Mouse (Mus musculus) adrenal gland, postnatal 10 days (tissue): ENCODE measurements at regions not wholly inside any gene's neighbourhood (a gene's known extent, or its start where the extent isn't known, plus 50 kb on each side); places are given as distances from the start of the nearest gene placed in this dataset.

Source experiments
- DNase-seq: peaks from one replicate; pipeline ENCODE4 v3.0.0; 2021; ENCODE audit warnings: mixed read lengths

DNA sequence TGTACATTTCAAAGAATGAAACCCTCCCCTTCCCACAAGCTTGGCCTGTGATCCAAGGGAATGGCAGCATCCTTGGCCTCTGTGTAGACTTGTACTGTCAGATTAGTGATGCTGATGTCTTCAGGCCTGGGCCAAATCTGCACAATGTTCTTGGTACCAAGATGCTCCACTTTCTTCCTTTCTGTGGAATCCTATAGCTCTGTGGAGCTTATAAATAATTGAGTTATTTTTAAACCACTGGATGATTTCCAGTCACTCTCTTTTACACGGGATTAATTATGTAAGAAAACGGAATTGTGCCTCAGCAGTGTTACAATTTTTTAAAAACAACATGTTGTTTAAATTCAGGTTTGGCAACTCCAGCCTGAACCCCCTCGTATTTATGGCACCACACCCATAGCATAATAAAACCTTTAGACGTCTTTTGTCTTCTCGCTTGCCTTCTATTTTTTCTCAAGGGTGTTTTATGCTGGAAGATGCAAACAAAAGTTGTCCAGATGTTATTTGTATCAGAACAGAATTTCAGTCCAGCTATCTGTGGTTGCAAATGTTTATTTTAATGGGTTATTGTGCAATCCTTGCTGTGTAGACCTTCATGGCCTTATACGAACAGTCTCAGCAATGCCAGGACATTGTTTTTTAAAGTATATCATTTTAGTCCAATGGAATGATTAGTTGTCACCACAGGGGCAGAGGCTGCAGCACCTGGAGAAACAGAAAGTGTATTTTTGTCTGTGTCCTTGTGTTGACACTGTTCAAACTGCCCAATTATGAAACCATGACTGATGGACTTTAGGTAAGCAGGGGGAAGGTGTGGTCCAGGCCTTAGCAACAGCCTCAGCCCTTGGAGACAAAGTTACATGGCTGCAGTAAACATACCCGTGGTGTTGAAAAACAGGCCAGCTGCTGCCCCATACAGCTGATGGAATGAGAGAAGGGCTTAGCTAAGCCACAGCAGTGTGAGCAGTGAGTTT lies 630.4 kb upstream of the Zeb2 start:
- no peak for DNase-seq

DNA sequence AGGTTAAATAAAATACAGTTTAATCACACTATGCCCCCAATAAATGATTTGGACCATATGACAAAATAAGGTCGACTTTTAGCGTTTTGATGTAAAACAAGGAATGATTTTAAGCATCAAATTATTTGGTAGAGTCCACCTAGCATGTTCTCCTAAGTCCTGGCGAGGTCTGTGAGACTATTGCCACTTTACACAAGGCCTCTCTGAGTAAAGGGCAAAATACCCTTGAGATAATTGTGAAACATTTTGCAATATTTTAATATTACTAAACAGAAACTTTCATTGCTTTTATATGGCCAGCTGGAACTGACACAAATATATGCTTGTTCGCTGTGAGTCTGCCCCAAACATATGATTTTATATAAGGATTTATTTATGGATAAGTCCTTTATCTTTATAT lies 629.4 kb upstream of the Zeb2 start:
- no peak for DNase-seq

DNA sequence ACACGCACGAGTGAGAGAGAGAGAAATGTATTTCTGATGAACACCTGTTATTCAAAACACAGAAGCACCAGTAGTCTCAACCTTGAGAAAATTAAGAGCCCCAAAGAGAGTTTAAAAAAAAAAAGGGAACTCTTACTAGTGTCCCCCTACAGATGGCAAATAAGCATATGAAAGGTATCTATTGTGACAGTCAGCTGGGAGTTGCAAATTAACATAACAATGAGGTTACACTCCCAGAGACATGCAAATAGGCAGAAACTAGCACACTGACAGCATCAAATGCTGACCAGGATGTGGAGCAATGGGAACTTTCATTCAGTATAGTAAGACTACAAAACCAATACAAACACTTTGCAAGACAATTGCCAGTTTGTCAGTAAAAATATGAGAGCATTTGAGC lies 619.1 kb upstream of the Zeb2 start:
- DNase-seq, result no peak

DNA sequence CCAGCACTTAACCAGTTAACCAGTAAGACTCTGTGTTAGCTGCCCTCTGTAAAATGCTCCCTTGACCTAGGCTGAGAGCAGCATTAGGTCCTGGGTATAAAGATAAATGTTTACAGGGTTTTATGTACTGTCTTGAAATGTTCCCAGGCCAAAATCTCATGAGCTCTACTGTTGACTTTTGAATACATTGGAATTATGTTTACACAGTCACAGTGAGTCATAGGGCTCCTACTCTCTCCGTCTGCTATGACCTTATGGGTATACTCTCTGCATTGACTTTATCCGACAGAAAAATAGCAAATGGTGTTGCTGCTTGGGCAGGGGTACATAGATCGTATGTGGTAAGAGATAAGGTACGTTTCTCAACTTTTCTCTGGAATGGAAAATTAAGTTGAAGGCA lies 596.8 kb upstream of the Zeb2 start:
- DNase-seq, result no peak

DNA sequence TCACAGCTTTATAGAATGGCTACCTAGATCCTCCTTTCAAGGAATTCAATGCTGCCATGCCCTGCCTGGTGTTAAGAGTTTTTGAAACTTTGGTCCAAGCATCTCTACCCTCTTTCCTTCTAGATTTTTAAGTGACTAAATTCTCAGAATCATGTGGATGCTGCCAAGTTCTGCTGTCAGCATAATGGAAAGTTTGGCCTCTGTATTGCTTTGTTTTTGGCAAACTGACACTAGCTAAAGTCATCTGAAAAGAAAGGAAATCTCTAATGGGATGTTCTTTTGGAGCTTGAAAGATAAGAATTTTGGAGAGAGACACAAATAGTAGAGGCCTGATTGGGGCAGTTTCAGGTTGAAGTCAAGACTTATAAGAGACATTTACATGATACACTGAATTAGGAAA lies 589.8 kb upstream of the Zeb2 start:
- DNase-seq, result no peak

DNA sequence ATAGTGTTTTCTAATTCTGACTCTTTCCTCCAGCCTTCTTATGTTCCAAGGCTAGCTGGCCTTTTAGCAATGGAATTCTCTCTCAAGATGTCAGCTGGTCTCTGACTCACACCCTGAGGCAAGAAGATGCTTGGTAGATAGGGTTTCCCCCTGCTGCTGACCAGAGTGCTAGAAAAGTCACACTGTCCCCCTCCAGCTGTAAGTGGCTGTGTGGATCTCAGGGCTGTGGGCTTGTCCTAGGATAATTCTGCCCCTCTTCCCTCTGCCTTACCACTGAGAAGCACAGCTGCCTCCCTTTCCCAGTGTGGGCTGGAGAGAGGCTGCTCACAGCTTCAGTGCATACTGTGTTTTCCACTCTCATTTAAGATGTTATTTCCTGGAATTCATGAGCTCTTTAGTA lies 585.3 kb upstream of the Zeb2 start:
- DNase-seq, result no peak

DNA sequence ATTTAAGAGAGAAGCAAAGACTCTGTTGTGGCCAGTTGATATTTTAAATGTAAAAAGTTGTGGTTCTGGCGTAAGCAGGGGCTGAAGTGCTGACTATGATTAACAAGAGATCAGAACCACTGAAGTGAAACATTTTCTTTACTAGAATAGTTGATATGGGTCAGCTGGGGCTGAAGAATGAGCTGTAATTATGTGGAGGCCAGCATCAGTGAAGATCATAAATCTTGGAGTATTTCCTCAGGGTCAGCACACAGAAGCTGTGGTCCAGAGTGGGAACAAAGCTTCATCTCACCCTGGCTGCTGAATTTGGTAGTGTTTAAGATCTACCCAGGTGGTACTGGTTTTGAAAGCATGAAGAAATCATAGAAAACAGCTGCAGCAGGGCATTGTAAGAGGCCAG lies 583.4 kb upstream of the Zeb2 start:
- no peak for DNase-seq

DNA sequence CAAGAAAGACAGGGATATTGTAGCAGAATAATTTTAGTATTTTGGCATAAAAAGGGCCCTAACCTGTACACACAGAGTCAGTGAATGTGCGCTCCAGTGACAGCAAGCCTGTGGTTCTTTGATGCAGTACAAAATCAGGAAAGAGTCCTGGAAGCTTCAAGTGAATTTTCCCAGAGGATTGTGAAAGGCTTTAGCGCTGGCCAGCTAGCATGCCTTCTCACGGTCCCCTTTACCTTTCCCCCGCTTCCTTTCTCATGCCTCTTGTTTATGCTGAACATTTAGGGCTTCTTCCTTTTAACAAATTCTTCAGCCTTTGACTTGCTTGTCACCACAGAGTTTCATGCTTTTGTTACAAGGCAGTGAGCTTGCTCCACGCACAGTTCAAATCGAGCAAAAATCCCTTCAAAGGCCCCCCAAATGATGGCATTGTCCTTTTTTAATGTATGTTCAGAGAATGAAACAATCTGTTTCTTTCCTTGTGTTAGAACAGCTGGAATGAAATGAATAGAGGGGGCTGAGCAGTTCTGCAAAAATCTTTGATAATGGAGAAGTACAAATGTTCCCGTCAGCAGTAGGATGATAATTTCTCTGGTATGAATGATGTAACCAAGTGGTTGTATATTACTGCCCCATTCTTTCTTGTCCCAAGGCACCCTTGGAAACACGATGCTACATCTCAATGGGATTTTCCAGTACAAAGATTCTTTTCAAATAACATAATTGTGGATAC lies 576.3 kb upstream of the Zeb2 start:
- DNase-seq, result peak; percentile 9

DNA sequence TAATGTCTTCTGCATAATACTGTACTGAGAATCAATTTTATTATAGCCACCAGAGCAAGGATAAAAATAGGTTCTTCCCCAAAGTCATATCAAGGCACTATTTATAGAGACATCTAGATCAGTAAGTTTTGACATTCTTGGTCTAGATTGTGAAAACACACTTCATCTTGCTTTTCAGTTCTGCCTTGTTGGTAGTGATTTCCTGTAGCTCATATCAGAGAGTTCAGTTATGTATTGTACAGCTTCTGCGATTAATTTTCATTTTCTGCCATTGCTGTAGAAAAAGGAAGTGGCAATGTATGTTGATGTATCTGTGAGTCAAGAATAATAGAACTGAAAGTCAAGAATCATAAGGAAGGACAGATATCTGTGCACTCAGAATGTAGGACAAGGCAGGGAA lies 575.6 kb upstream of the Zeb2 start:
- DNase-seq, result no peak

DNA sequence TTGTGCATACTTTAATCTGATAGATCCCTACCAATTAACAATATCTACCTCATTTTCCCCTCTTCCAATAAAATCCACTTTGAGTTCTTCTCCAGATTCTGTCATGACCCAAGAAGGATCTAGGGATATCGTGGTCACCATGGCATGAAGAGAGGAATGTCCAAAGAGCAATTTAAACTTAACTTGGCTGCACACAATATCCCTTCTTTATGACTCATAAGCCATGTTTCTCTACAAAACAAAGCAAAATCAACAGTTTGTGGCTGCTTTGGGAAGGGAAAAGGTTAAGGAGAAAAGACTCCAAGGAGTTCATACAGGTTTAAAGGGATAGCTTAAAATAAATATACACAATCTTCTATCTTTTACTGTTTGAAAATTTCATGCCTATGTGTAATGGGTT lies 571.8 kb upstream of the Zeb2 start:
- DNase-seq, result no peak

DNA sequence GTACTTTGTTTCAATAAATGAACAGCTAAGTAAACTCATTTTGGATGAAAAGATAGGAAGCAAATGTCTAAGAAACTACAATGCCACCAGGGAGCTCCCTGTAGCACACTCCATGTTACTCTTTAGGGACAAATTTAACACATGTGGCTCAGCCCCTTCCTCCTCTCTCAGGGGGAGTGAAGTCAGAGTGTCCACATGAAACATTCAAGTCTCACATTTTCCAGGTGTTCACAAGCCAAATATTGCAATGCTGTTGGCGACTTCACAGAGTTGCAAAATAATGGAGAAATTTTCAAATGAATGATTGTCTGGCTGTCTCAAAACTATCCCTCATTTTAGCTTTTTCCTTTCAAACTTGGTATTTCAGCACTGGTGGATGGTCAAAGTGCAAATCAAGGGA lies 564.1 kb upstream of the Zeb2 start:
- peak; percentile 33 for DNase-seq

DNA sequence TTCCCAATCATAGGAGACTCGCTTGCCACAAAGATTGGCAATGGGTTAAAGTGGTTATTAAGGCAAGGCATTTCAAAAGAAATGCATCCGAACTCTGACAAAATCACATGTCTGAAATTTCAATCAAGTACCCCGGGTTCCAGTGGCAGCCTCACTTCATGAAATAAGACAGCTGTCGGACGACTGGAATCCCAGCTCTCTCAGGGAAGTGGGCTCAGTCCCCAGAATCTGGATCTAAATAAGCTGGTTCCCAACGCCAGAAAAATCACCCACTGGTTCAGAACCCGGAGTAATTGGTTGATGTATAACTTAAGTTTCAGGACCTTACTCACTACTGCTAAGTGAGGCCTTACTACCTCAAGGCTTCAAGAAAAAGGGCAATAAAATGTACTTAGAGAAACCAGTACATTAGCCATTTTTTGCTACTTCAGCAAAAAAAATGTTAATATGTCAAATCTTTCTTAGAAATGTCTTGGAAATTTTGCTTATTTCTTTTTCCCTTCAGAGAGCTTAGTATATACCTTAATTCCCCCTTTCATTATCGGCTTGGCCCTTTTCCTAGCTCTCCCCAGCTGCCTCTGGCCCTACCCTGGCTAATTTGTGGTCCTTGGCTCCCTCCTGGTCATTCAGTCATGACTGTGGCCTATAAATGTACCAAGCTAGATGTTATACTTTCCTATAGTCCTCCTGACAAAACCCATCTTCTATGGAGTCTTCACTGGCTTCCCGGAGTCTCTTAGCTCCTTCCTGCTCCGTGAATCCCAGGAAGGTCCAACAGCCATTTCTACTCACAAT lies 562.1 kb upstream of the Zeb2 start:
- DNase-seq, result no peak

DNA sequence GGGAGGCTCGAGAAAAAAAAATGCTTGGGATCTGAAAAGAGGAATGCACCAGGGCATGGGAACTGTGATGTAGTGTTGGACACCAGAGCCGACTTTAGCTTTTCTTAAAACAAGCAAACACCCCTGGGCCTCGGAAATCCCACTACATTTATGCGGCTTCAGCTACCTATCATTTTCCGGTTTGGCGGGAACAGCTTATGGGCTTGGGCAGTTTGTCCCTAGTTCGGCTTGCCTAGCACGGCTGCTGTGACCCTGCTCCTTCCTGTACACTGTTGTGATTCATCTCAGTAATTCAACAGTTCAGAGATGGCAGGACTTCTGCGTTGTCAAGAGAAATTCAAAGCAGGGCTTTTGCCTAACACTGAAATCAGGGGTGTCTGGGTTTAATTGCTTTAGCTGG lies 561.5 kb upstream of the Zeb2 start:
- DNase-seq, result no peak

DNA sequence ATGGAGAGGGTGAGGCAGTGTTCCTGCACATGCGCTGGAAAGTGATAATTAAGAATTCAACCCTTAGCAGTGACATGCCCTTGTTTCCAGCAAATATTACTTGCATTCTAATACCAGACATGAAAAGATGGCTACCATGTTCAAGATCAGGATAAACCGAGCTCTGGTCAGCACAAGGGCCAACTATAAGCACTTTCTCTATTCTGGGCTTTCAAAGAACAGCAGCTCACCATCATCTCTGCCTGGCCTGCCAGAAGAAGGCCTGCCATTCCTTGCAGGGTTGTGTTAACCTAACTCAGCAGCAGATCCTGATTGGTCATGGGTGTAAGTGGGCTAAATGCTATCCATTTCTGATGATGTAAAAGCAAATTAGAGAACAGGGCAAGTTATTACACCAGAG lies 558.6 kb upstream of the Zeb2 start:
- DNase-seq, result no peak

DNA sequence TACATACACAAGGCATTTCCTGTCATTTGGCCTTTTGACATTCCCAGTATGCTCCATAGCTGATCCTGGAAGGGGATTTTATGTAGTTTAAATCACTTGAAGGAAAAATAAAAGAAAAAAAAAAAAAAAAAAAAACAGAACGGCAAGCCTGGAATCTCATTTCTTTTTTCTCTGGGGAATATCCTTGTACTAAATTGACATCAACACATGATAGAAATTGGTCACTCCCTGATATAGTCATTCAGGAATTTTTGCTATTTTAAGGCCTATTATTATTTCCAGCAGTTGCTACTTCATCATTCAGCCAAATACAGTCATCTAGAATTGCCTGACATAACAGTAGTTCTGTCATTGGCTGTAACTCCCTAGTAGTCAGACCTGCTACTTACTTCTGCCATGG lies 538.8 kb upstream of the Zeb2 start:
- no peak for DNase-seq

DNA sequence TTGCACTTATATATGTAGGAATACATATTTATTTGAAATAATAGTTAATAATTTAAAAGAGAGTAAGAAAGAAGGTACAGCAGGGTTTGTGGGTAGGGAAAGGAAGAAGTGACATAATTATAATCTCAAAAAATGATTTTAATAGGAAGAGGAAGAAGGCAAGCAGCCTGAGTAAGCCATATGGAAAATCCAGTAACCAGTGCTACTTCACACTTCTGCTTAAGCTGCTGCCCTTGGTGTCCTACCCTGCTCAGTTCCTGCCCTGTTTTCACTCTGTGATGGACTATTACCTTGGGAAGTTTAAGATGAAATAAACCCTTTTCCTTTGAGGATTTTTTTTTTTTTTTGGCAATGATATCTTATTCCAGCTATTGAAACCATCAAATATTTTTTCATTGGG lies 537.5 kb upstream of the Zeb2 start:
- DNase-seq, result no peak

DNA sequence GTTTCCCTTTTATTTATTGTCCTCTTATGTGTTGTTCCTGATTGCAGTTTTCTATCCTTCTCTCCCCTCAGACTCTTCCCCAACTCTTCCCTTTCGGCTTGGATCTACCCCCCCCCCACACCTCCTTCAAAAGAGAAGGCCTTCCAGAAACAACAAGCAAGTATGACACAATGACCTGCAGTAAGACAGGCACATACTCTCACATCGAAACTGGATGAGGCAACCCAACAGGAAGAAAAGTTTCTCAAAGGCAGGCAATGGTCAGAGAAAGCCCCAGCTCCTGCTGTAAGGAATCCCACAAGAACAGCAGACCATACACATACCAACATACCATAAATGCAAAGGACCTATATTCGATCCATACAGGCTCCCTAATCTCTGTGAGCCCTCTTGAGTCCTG lies 535.8 kb upstream of the Zeb2 start:
- no peak for DNase-seq

DNA sequence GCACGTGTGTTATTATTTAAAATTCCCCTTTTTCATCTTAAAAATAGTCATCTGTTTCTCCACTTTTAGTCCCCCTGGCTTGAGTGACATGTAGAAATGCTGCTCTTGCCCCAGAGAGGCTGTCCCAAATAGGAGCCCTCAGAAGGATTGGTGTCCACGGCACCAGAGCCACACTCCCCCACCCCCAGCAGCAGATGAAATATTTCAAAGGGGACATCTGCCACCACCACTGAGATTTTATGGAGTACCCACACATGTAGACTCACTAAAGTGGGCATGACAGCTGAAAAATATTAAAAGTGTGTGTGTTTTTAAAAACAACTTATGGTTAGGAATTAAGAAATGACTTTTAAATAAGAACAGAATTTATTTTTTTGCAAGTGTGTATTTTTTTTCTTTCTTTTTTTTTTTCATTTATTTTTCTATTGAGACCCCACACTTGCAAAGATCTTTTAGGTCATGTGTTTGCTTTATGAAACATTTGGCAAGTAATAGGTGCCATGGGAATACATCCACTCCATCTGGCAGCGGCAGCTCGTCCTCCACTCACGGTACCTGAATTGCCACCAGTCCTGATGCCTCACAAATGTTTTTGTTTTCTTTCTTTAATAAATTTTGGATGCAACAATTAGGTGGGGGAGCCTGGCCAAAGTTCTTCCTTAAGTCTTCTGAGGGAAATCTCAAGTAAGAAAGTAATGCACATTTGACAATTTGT lies 533.2 kb upstream of the Zeb2 start:
- DNase-seq, result no peak

DNA sequence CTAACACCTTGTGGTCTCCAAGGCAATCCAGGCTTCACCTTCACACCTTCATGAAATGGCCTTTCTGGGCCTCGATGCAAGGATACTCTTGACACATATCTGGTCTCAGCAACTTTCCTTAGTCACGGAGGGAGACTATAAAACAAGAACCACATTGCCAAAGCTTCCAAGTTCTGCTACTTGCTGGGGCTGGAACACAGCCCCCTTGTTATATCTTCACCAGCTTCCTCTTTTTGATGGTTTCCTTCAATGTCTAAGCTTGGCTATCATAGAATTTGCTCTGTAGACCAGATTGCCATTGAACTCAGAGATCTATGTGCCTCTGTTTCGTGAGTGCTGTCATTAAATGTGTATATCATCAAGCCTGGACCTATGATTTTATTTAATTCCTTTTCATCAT lies 530.7 kb upstream of the Zeb2 start:
- DNase-seq, result no peak

DNA sequence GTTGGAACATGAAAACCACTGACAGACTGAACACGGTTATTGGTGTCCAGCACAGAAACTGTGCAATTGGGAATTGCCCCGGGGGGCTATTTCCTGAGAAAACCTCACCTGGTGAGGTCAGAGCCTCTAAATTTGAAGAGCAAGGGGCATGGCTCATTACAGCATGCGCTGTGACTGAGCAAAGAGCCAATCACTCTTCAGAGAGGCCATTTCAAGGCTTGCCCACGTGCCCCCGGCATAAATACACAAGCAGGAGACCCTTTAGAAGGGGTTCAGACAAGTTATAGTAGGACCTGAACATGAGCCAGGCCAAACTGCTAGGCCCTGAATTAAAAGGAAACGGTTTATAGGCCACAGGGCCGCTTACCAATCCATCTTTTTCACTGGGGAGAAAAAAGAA lies 512.9 kb upstream of the Zeb2 start:
- DNase-seq, result no peak

DNA sequence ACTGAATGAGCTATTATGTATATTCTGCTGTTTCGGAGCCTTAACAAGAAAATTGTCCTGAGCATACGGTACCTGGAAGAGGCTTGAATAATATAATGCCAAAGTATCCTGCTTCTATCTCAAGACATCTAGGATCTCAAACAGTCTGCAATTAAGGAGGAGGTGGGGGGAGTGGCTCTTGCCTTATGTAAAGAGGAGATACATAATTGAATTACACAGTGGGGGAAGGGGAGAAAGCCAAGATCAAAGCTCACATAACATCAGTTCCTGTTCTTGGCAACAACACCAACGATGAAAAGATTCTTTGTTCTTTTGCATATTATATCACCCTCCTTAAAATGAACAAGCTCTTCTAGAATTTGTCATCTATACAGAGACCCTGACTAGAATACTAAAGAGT lies 512.4 kb upstream of the Zeb2 start:
- DNase-seq, result no peak

DNA sequence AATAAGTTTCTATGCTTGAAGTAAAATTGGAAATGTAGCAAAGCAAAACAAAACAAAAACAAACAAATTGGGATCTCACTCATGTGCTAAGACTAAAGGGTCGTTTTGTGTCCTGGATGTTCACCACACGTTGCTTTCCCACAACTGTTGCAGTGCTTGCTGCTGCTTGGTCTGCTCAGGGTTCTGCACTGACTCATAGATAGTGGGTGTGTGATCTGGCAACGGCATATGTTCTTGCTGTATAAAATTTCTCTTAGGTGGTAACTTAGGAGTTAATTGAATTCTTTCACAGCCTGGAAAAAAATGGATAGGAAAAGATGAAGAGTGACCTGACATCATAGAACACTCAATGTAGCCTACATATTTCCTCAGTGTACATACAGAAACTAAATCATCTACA lies 505.9 kb upstream of the Zeb2 start:
- DNase-seq, result no peak
